Mouse (Mus musculus) heart, embryonic 13.5 days (tissue): Measurements from ENCODE around the gene Gstp3. TPM values are rescaled to one million over a fixed set of nuclear protein-coding genes. Genes with fewer than 3 reads are reported as not detected.
A peak's percentile ranks its signal among the peaks of the same experiment; 100 is the strongest.
"Not testable (repeated sequence)": the region's sequence is repeated elsewhere in the genome, so short reads cannot be mapped to it uniquely, and the experiment has no call there.

Experiments
- ATAC-seq: fragments of 200-750 bp; cut with Nextera tagmentation; 2 replicates; pipeline ENCODE4 v1.8.0; 2017; ENCODE audit warnings: moderate TSS enrichment; ENCODE audit not compliant: insufficient number of reproducible peaks, low FRiP score, low TSS enrichment; ENCODE audit errors: extremely low read depth
- H3K27ac ChIP-seq: fragments of 300-500 bp; sonication (generic); replicated peaks from 2 replicates; pipeline ENCODE4 v1.5.1; 2015; ENCODE audit warnings: moderate library complexity, mild to moderate bottlenecking, inconsistent platforms
- H3K27me3 ChIP-seq: fragments of 300-500 bp; sonication (generic); replicated peaks from 2 replicates; pipeline ENCODE4 v1.6.1; 2015; ENCODE audit warnings: mild to moderate bottlenecking, inconsistent platforms
- H3K36me3 ChIP-seq: fragments of 300-500 bp; sonication (generic); 2 replicates; pipeline ENCODE4 v1.6.1; 2015; ENCODE audit warnings: mild to moderate bottlenecking, inconsistent platforms
- H3K4me1 ChIP-seq: fragments of 300-500 bp; sonication (generic); 2 replicates; pipeline ENCODE4 v1.6.1; 2015; ENCODE audit warnings: inconsistent platforms
- H3K4me2 ChIP-seq: fragments of 300-500 bp; sonication (generic); 2 replicates; pipeline ENCODE4 v1.6.1; 2015; ENCODE audit warnings: inconsistent platforms, mild to moderate bottlenecking, moderate library complexity
- H3K4me3 ChIP-seq: fragments of 300-500 bp; sonication (generic); 2 replicates; pipeline ENCODE4 v1.5.1; 2015; ENCODE audit warnings: moderate library complexity, mild to moderate bottlenecking, inconsistent platforms
- H3K9ac ChIP-seq: fragments of 300-500 bp; sonication (generic); 2 replicates; pipeline ENCODE4 v1.6.1; 2015; ENCODE audit warnings: inconsistent platforms, mild to moderate bottlenecking, moderate library complexity
- H3K9me3 ChIP-seq: fragments of 300-500 bp; sonication (generic); 2 replicates; pipeline ENCODE4 v1.6.1; 2016; ENCODE audit warnings: inconsistent platforms
- WGBS: fragments of 180-500 bp; shearing (Covaris S2); methylation state at CpG from one replicate; pipeline ENCODE4 v1.1.7; 2015; ENCODE audit warnings: mixed read lengths; 5-methylcytosine and 5-hydroxymethylcytosine counted together
- polyA plus RNA-seq: library from polyadenylated mRNA; unstranded; fragments of >200 nt; fragmentation: Nextera tagmentation; extraction: Ambion mirVana; gene quantifications from 2 replicates; pipeline ENCODE4 v1.2.1, GENCODE M21; 2015

Gstp3 gene
- polyA plus RNA-seq, 1 experiment from 2014 or later, result 0.29 TPM

GRCm38 (mm10) chr19:4060044-4060898 is 902 bp upstream of the Gstp3 start:
- H3K9ac ChIP-seq, H3K36me3 ChIP-seq, ATAC-seq, H3K4me3 ChIP-seq, H3K27ac ChIP-seq, H3K9me3 ChIP-seq, H3K27me3 ChIP-seq, H3K4me2 ChIP-seq: not testable (repeated sequence)
- 85% methylated on average over 8 of the region's 8 CpGs for WGBS
- H3K4me1 ChIP-seq, result peaks cover 28% of the 10 kb centered on the region

GRCm38 (mm10) chr19:4058581-4058980 is 788 bp downstream of the Gstp3 start:
- no peak overlapping the region for H3K9ac ChIP-seq
- no peak overlapping the region for H3K4me3 ChIP-seq
- no peaks in the 10 kb centered on the region for H3K36me3 ChIP-seq
- H3K27me3 ChIP-seq, result no peaks in the 10 kb centered on the region; the same call in 1 of the 2 replicates
- WGBS, result 78% methylated on average over 5 of the region's 5 CpGs
- H3K9me3 ChIP-seq, result no peaks in the 10 kb centered on the region
- H3K27ac ChIP-seq, result no peak overlapping the region
- H3K4me2 ChIP-seq, result no peak overlapping the region
- peaks cover 23% of the 10 kb centered on the region for H3K4me1 ChIP-seq
- no peak for ATAC-seq

- no peak overlapping the region for H3K27ac ChIP-seq
- no peaks in the 10 kb centered on the region for H3K36me3 ChIP-seq
- H3K9me3 ChIP-seq, result no peaks in the 10 kb centered on the region
- no peak for ATAC-seq
- H3K4me2 ChIP-seq, result no peak overlapping the region
- 92% methylated on average over 7 of the region's 7 CpGs for WGBS
- no peak overlapping the region for H3K9ac ChIP-seq
- H3K4me1 ChIP-seq, result peaks cover 23% of the 10 kb centered on the region
- H3K27me3 ChIP-seq, result no peaks in the 10 kb centered on the region; the same call in 1 of the 2 replicates
- no peak overlapping the region for H3K4me3 ChIP-seq
Measured at GRCm38 (mm10) chr19:4057962-4058361, 1.4 kb downstream of the Gstp3 start.

GRCm38 (mm10) chr19:4057389-4057788 is 2.0 kb downstream of the Gstp3 start:
- no peak for ATAC-seq
- Histone ChIP-seq H3K9ac (no peak overlapping the region), H3K36me3 (no peaks in the 10 kb centered on the region), H3K4me1 (peaks cover 23% of the 10 kb centered on the region), H3K27ac (no peak overlapping the region), H3K4me2 (no peak overlapping the region), H3K4me3 (no peak overlapping the region), H3K9me3 (no peaks in the 10 kb centered on the region), H3K27me3 (no peaks in the 10 kb centered on the region; the same call in 1 of the 2 replicates)
- WGBS, result 80% methylated on average over 13 of the region's 13 CpGs

GRCm38 (mm10) chr19:4056727-4057126 is 2.6 kb downstream of the Gstp3 start:
- no peak overlapping the region for H3K4me3 ChIP-seq
- H3K27me3 ChIP-seq, result no peaks in the 10 kb centered on the region; the same call in 1 of the 2 replicates
- 48% methylated on average over 4 of the region's 4 CpGs for WGBS
- peak overlapping the region; percentile 36; the same call in 1 of the 2 replicates for H3K27ac ChIP-seq
- no peaks in the 10 kb centered on the region for H3K36me3 ChIP-seq
- 0 out of 2 replicates have a peak overlapping the region, but pooled peaks have one; percentile 25 for H3K9ac ChIP-seq
- ATAC-seq, result no peak
- no peaks in the 10 kb centered on the region for H3K9me3 ChIP-seq
- H3K4me1 ChIP-seq, result peaks cover 23% of the 10 kb centered on the region
- H3K4me2 ChIP-seq, result no peak overlapping the region

GRCm38 (mm10) chr19:4055947-4056693 is 3.2 kb downstream of the Gstp3 start:
- H3K36me3 ChIP-seq, result no peaks in the 10 kb centered on the region
- 50% methylated on average over 15 of the region's 15 CpGs for WGBS
- H3K4me3 ChIP-seq, result no peak overlapping the region
- H3K9me3 ChIP-seq, result 0 out of 2 replicates have a peak, but pooled peaks cover under 1% of the 10 kb centered on the region
- 0 out of 2 replicates have a peak overlapping the region, but pooled peaks have one; percentile 25 for H3K9ac ChIP-seq
- no peak for ATAC-seq
- H3K27me3 ChIP-seq, result no peaks in the 10 kb centered on the region; the same call in 1 of the 2 replicates
- peak overlapping the region; percentile 36; the same call in 1 of the 2 replicates for H3K27ac ChIP-seq
- peaks cover 23% of the 10 kb centered on the region for H3K4me1 ChIP-seq
- no peak overlapping the region for H3K4me2 ChIP-seq

- H3K4me1 ChIP-seq, result peaks cover 23% of the 10 kb centered on the region
- H3K4me2 ChIP-seq, result no peak overlapping the region
- 0 out of 2 replicates have a peak, but pooled peaks cover 4% of the 10 kb centered on the region for H3K9me3 ChIP-seq
- H3K36me3 ChIP-seq, result no peaks in the 10 kb centered on the region
- H3K27me3 ChIP-seq, result no peaks in the 10 kb centered on the region; the same call in 1 of the 2 replicates
- H3K4me3 ChIP-seq, result no peak overlapping the region
- ATAC-seq, result no peak
- WGBS, result 64% methylated on average over 8 of the region's 8 CpGs
- no peak overlapping the region for H3K27ac ChIP-seq
- H3K9ac ChIP-seq, result no peak overlapping the region
Measured at GRCm38 (mm10) chr19:4055216-4055946, 4.0 kb downstream of the Gstp3 start.

GRCm38 (mm10) chr19:4054613-4055012 is 4.8 kb downstream of the Gstp3 start:
- peaks cover 23% of the 10 kb centered on the region for H3K4me1 ChIP-seq
- no peak overlapping the region for H3K4me3 ChIP-seq
- 0 out of 2 replicates have a peak, but pooled peaks cover 4% of the 10 kb centered on the region for H3K9me3 ChIP-seq
- no peaks in the 10 kb centered on the region; the same call in 1 of the 2 replicates for H3K27me3 ChIP-seq
- no peak overlapping the region for H3K27ac ChIP-seq
- H3K4me2 ChIP-seq, result no peak overlapping the region
- H3K36me3 ChIP-seq, result no peaks in the 10 kb centered on the region
- no peak overlapping the region for H3K9ac ChIP-seq
- WGBS, result 85% methylated on average over 5 of the region's 5 CpGs
- ATAC-seq, result no peak

- H3K27me3 ChIP-seq, result no peaks in the 10 kb centered on the region
- no peaks in the 10 kb centered on the region for H3K36me3 ChIP-seq
- H3K9ac ChIP-seq, result no peak overlapping the region
- no peak for ATAC-seq
- 0 out of 2 replicates have a peak, but pooled peaks cover 4% of the 10 kb centered on the region for H3K9me3 ChIP-seq
- H3K27ac ChIP-seq, result no peak overlapping the region
- H3K4me2 ChIP-seq, result no peak overlapping the region
- no peak overlapping the region for H3K4me3 ChIP-seq
- H3K4me1 ChIP-seq, result peaks cover 19% of the 10 kb centered on the region
- 61% methylated on average over 5 of the region's 5 CpGs for WGBS
Measured at GRCm38 (mm10) chr19:4052516-4053030, 6.8 kb downstream of the Gstp3 start.

- Histone ChIP-seq H3K9me3 (0 out of 2 replicates have a peak, but pooled peaks cover 4% of the 10 kb centered on the region), H3K4me3 (no peak overlapping the region)
Measured at GRCm38 (mm10) chr19:4051741-4052515, 7.4 kb downstream of the Gstp3 start.

More at GRCm38 (mm10) chr19:4051741-4052515, 7.4 kb downstream of the Gstp3 start:
- H3K4me1 ChIP-seq, result peaks cover 16% of the 10 kb centered on the region
- no peak overlapping the region for H3K4me2 ChIP-seq
- no peak overlapping the region for H3K9ac ChIP-seq
- H3K36me3 ChIP-seq, result no peaks in the 10 kb centered on the region
- H3K27ac ChIP-seq, result no peak overlapping the region
- ATAC-seq, result no peak
- WGBS, result 51% methylated on average over 10 of the region's 10 CpGs
- H3K27me3 ChIP-seq, result no peaks in the 10 kb centered on the region
